Mouse (Mus musculus) activated CD4-positive, CD25-positive, alpha-beta regulatory T cell, adult 4 months (primary cell): ENCODE results near the gene Smyd2. TPM values are rescaled to one million over a fixed set of nuclear protein-coding genes. Genes with fewer than 3 reads are reported as not detected.

Experiments used
- ATAC-seq: one replicate; pipeline ENCODE4 v1.8.0; 2017
- polyA plus RNA-seq, 2 experiments: library from polyadenylated mRNA; unstranded; fragments of 100-300 nt; shearing (Covaris generic); gene quantifications; one replicate each; pipeline ENCODE4 v1.2.1; 2017

The Smyd2 gene
- polyA plus RNA-seq: 10 to 100 TPM in 1 of 2 experiments, 1 to 10 TPM in 1; 9.7 to 11.1 TPM

DNA sequence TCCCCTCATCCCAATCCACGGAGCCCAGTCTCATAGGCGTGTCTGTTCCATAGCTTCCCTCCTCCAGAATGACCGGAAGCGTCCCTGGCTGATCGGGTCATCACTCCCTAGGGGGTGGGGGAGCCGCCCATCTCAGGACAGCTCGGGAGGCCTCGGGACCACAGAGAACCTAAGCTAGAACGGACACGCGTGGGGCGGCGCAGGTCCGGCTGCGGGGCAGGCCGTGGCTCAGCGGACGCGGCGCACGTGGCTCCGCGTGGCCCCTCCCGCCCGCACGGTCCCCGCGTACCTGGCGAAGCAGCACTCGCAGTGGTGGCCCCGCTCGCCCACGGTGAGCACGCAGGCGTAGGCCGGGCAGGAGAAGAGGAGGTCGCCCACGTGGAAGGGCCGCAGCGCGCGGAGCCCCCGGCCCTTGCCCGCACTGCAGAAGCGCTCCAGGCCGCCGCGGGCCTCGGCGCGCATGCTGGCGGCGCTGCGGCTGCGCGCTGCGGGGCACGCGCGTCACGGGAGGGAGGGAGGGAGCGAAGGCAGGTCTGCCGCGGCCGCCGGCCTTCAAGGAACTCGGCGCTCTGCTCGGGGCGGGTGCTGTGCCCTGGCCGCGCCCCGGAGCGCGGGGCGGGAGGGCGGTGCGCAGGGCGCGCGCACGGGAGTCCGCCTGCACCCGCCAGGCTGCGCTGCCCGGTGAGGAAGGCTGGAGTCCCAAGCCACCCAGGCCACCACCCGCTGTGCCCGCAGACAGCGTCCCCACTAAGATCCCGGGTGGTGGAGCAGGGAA lies at the start of gene Smyd2:
Gene Smyd2, minus strand, starts transcription at position 546 of the 775 bp plus-strand sequence.
- ATAC-seq: peak; percentile 66

- ATAC-seq: no peak
Observed at GRCm38 (mm10) chr1:189970381-189970780, 48.2 kb upstream of the Smyd2 start.

DNA sequence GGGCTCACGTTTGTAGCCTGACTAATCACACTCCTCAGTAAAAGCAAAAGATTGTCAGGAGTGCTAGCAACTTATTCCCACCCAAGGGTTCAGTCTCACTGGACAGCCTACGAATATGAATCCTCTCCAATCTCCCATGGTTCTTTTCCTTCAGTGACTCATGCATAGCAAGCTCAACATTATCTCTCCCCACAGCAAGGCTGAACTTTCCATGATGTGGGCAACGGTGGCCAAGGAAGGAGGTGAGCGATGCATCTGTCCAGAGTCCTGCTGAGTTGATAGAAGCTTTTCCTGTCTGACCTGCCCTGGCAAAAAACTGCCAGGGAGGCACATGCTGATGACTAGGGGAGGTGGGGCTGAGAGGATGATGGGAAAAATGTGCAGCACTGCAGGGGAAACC lies 45.9 kb upstream of the Smyd2 start:
- ATAC-seq: no peak

GRCm38 (mm10) chr1:189960481-189960880 lies 38.3 kb upstream of the Smyd2 start:
- no peak for ATAC-seq

DNA sequence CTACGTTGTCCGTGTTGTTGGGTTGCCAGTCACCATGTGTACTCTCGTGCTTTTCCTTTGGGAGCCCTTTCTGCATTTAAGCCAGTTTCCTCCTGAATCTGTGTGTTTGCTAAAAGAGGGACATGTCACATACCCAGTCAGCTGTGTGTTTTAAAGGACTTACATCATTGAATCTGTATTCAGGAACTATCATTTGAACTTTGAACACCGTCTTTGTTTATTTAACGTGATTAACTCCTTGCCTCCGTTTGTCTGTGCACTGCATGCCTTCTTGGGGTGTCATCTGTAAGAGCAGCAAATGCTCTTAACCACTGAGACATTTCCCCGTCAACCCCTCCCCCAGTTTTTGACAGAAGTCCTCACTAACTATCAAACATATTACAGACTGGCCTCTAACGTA lies 37.6 kb upstream of the Smyd2 start:
- no peak for ATAC-seq

DNA sequence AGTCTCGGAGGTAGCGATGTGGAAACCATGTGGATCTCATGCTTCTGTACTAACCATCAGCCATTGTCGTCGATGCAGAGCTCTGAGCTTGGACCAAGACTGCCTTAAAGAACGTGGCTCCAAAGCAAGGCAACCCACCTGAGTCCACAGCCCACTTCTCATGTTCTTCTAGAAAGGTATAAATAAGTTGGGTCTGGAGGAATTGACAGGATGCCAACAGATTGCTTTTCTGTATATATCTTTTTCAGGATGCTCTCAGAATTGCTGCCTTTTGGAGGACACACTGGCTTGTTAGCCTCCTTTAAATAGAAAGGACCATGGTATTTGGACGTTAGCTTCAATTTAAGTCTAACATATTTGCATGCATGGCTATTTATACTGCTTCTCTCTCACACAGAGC lies 29.7 kb upstream of the Smyd2 start:
- ATAC-seq: no peak

DNA sequence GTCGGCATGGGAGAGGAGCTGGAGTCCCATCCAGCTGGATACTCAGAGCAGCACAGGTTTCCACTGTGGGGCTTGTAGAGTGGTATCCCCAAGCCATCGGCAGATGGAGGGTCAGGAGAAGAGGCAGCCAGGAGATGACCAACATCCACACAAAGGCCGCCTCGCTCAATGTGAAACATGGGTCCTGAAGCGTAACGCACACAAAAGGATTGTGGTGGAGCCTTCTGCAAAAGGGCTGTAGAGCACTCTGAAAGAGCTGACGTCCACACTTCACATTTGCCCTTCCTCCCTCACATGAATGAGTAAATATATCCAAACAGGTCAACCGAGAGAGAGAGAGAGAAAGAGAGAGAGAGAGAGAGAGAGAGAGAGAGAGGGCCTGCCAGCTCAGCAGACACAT lies 25.2 kb upstream of the Smyd2 start:
- ATAC-seq: no peak

DNA sequence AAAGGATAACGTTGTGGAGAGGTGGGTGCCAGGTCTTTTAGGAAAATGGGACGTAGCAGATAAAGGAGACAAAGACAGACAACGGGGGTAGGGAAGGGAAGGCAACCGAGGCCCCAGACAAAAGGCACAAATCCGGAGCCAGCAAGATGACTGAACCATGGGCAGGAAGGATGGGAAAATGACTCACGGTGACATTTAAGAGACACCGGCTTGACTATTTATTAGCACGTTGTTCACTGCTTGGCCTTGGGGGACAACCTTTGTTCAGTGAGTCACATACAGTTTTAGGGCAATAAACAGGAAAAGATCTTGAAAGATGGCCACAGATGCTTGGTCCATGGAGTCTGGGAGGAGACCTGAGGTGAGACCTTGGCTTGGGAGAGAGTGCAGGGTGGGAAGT lies 24.0 kb upstream of the Smyd2 start:
- ATAC-seq: no peak

DNA sequence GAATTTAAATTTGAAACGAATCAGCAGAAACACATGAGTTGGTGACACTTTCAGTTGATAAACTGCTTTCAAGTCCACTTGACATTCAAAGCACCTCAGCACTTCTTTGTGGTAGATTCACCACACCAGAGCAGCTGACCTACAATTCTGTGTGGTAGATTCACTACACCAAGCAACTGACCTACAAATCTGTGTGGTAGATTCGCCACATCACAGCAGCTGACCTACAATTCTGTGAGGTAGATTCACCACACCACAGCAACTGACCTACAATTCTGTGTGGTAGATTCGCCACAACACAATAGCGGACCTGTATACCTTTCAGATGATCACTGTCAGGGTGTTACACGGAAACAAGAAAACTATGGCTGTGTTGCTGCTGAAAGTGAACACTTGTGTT lies 19.6 kb upstream of the Smyd2 start:
- no peak for ATAC-seq

DNA sequence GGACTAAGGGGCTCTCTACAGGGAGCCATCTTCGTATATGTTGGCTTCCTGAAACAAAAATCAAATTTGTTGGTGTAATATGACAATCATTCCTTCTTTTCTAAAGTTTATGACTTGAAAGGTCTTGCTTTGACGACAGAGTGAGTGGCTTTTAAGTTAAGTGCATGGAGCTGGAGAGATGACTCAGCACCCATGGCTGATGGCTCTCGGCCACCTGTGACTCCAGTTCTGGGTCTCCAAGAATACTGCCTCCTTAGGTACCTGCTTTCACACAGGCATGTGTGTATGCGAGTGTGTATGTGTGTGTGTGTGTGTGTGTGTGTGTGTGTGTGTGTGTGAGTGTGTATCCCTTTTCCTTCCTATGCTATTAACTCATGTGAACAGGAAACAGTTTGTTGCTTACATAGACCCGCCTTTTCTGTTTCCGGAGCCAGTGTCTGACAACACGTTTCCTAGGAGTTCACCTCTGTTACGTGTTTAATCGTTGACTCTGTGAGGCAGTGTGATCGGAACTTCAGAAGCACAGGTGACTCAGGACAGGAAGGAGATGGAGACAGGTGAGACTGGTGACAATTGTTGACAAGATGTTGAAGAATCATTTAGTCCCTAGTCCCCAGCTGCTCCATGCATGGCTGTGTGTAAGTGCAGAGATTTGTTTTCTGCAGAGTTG lies 14.4 kb upstream of the Smyd2 start:
- peak; percentile 58 for ATAC-seq

DNA sequence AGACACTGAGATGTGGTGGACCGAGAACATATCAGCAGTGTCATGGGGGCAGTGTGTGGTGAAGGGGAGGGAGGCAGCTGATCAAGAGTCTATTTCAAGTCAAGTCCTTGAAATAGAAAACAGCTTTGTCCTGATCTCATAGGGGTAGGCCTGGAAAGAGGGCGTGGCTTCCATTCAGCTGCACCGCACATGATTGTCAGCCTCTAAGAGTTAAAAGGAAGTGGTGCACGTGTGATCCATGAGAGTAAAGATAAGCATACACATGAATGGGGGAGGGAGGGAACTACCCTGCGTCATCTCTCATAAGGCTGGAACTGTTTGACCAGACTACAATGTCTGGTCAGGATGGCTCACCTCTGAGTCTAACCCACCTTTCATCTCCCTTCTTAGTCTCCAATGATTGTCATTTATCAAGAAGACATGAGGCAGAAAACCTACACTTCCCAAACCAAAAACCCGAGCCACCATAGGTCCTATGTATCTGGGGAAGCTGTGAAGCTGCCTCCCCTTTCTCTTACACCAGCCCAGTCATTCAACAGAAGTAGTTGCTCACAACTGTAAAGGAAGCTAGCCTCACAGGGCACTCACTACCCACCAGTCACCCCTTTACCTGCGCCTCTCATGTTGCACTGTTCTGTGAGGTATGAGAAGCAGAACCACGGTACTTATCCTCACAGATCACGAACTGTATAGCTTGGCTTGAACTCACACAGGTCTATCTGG lies 11.5 kb upstream of the Smyd2 start:
- ATAC-seq: peak; percentile 53

- no peak for ATAC-seq
Observed at GRCm38 (mm10) chr1:189932976-189933375, 10.8 kb upstream of the Smyd2 start.

- no peak for ATAC-seq
Observed at GRCm38 (mm10) chr1:189932190-189932589, 10.0 kb upstream of the Smyd2 start.

- ATAC-seq: no peak
Observed at GRCm38 (mm10) chr1:189929896-189930295, 7.7 kb upstream of the Smyd2 start.

- ATAC-seq: peak; percentile 94
Observed at GRCm38 (mm10) chr1:189927644-189928043, 5.5 kb upstream of the Smyd2 start.

DNA sequence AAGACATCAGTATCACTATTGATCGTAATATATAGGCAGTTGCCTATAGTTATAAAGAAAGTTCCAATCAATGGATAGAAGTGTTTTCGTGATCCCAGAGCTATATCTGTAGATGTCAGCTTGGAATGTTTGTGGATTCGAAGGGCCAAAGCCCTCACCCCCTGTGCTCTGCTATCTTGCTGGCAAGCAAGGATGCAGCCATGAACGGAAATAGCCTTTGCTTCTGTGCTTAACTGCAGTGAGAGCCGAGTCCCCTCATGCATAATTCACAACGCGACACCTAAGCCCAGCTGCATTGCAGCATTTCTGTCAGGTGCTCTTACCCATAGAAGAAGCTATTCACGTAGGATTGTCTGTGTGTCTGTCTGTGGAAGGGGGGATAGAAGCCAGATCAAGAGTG lies 4.1 kb upstream of the Smyd2 start:
- ATAC-seq: no peak

DNA sequence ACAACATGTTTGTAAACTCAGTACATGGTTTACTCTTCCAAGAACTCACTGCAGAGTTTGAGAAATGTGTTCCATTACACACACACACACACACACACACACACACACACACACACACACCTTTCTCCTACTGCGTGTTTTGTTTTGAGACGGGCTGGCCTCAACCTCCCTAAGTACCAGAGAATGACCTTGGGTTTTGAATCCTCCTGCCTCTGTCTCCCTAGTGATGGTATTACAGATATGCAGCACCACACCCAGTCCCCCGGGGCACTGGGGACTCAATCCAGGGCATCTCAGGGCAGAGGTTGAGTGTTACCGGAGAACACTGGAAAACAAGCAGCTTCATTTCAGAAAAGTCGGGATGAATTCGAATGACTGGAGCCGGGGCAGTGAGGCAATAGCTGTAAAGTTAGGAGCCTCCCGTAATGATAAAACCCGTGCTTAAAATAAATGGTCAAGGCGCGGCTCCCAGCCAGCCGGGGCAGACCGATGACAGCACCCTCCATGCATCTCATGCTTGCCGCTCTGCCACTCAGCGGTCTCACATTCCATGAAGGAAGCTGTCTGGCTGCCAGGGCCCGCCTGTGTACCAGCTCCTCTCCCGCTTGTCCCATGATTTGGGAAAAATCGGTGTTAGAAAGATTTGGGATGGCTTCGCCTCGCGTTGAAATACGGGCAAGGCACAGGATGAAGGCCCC lies 1.9 kb upstream of the Smyd2 start:
- no peak for ATAC-seq

DNA sequence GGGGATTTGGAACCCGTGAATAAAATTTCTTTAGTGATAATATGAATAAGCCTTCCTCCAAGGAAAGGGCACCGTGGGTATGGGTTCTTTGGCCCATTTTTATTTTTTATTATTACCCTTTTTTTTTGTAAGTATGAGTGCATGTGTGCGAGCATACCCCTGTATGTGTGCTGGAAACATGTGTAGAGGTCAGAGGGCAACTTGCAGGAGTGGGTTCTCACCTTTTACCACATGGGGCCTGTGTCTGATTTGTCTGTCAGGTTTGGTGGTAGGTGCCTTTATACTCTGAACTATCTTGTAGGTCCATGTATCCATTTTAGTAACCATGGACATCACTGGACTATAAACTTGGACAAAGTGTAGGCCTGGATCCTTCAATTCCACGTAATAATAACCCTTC lies 994 bp upstream of the Smyd2 start:
- no peak for ATAC-seq

- ATAC-seq: no peak
Observed at GRCm38 (mm10) chr1:189922721-189923120, 558 bp upstream of the Smyd2 start.

DNA sequence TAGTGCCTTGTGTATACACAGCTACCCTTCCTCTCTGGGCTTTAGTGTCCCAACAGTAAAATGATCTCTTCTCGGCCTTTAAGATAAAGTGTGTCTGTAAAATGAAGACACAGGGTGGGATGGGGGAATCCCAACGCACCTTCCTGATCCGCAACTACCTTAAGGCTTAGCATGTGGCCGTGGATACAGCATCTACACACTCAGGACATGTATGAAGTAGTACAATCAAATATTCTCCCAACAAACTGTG lies 670 bp downstream of the Smyd2 start:
- no peak for ATAC-seq

DNA sequence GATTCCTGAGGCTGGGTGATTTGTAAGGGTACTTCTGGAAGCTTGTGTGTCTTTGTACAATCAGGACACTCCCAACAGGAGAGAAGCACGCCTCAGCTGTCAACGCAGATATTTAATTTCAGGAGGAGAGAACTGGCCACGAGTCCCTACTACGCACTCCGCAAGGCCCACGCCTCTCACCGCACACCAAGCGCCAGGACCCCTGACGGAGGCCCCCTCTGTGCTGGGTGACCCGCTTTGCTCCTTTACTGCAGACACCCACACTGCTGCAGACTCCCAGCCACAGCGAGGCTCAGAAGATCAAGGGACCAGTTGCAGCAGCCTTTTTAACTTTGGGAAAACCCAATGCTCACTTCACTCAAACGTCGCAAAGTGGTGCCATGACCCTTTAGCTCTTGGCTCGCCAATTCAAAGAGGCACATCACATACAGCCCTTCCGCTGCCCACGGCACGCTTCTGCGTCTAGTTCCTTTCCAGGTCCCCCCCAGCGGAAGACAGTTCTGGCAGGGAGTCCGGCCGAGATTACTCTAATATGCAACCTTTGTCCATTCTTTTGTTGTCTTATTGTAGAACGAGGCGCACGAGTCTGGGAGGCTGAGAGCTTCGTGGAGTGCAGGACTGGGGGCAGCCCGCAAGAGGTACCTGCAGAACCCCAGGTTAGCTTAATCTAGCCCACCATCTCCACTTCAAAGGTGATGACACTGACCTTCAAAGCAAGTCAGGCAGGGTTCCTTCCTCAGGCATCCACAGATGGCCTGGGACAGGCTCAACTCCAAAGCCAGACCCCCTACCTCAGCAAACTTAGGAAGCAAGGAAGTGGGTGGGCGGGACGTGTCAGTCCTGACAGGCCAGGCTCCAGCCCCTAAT lies 1.2 kb downstream of the Smyd2 start:
- ATAC-seq: peak; percentile 8

GRCm38 (mm10) chr1:189919756-189920155 lies 2.4 kb downstream of the Smyd2 start:
- ATAC-seq: no peak
